Mouse (Mus musculus) embryonic facial prominence, embryonic 15.5 days (tissue): ENCODE measurements around the gene Ppp1r1c. TPM values are rescaled to one million over a fixed set of nuclear protein-coding genes. Genes with fewer than 3 reads are reported as not detected.
A peak's percentile ranks its signal among the peaks of the same experiment; 100 is the strongest.

Source experiments
- ATAC-seq: fragments of 200-750 bp; cut with Nextera tagmentation; 2 replicates; pipeline ENCODE4 v1.8.0; 2017; ENCODE audit warnings: low read depth, moderate TSS enrichment; ENCODE audit not compliant: insufficient number of reproducible peaks, low FRiP score, low TSS enrichment
- H3K27ac ChIP-seq: fragments of 300-500 bp; sonication (generic); replicated peaks from 2 replicates; pipeline ENCODE4 v1.5.1; 2015; ENCODE audit warnings: mild to moderate bottlenecking, inconsistent platforms
- H3K27me3 ChIP-seq: fragments of 300-500 bp; sonication (generic); 2 replicates; pipeline ENCODE4 v1.6.1; 2015; ENCODE audit warnings: inconsistent platforms
- H3K36me3 ChIP-seq: fragments of 300-500 bp; sonication (generic); 2 replicates; pipeline ENCODE4 v1.6.1; 2015; ENCODE audit warnings: mild to moderate bottlenecking, inconsistent platforms
- H3K4me1 ChIP-seq: fragments of 300-500 bp; sonication (generic); 2 replicates; pipeline ENCODE4 v1.6.1; 2015; ENCODE audit warnings: inconsistent platforms
- H3K4me2 ChIP-seq: fragments of 300-500 bp; sonication (generic); replicated peaks from 2 replicates; pipeline ENCODE4 v1.6.1; 2015; ENCODE audit warnings: mild to moderate bottlenecking, inconsistent platforms
- H3K4me3 ChIP-seq: fragments of 300-500 bp; sonication (generic); replicated peaks from 2 replicates; pipeline ENCODE4 v1.5.1; 2015; ENCODE audit warnings: mild to moderate bottlenecking, inconsistent platforms
- H3K9ac ChIP-seq: fragments of 300-500 bp; sonication (generic); 2 replicates; pipeline ENCODE4 v1.6.1; 2015; ENCODE audit warnings: inconsistent platforms
- H3K9me3 ChIP-seq: fragments of 300-500 bp; sonication (generic); replicated peaks from 2 replicates; pipeline ENCODE4 v1.6.1; 2016; ENCODE audit warnings: inconsistent platforms
- WGBS: fragments of 180-500 bp; shearing (Covaris S2); methylation state at CpG from one replicate; pipeline ENCODE4 v1.1.7; 2015; 5-methylcytosine and 5-hydroxymethylcytosine counted together
- polyA plus RNA-seq: library from polyadenylated mRNA; unstranded; fragments of >200 nt; fragmentation: Nextera tagmentation; extraction: Ambion mirVana; gene quantifications from 2 replicates; pipeline ENCODE4 v1.2.1, GENCODE M21; 2015

The Ppp1r1c gene
- polyA plus RNA-seq, 1 experiment from 2014 or later: 0.92 TPM

DNA sequence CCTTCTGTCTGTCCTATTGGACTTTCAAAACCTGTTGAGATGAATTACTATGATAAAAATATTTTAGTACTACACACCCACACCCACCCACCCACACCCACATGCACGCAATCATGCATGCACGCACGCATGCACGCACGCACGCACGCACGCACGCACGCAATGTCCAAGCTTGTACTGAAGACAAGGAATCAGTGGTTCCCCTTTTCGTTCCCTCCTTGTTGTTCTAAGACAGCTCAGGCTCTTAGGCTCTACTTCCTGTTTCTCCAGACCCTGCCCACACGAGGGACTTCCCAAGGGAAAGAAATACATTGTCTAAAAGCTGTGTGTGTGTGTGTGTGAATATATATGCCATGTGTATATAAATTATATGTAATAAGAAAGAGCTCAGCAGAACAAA lies 11.6 kb upstream of the Ppp1r1c start:
- no peaks in the 10 kb centered on the region for H3K36me3 ChIP-seq
- H3K4me2 ChIP-seq: no peak overlapping the region
- WGBS: 83% methylated on average over 12 of the region's 12 CpGs
- ATAC-seq: no peak
- H3K4me1 ChIP-seq: no peaks in the 10 kb centered on the region
- no peak overlapping the region for H3K27ac ChIP-seq
- H3K27me3 ChIP-seq: no peaks in the 10 kb centered on the region
- H3K4me3 ChIP-seq: no peak overlapping the region
- no peak overlapping the region for H3K9ac ChIP-seq
- H3K9me3 ChIP-seq: no peaks in the 10 kb centered on the region

DNA sequence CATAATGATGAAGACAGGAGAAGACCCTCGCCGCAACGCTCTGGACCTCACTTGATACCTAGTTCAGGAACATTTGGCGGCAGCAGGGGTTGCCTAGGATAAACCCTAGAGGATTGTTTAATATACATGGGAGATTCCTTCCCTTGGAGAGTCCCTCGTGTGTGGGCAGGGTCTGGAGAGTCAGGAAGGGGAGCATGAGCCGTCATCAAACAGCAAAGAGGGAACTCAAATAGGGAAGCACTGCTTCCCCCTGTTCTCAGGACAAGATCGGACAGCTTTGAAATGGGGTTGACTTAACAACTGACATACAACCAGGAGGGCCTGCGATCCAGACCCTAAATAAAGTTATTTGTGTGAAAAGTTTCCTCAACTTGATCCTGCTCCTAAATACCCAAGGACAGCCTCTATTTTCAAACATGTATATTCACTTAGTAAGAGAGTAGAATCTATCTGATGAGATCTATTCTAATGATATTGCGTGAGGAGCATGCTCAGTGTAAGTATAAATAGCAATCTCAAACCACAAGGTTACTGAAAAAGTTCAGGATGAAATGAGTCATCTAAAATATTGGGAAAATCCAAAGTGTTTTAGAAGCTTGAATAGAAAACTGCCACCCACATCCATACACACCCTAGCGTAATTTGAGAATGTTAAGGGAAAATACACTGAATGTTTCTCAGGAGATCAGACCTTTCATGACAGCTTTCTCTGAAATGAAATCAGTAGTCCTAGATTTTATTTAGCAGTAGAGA lies 10.9 kb upstream of the Ppp1r1c start:
- H3K4me1 ChIP-seq: no peaks in the 10 kb centered on the region
- no peak overlapping the region for H3K9ac ChIP-seq
- ATAC-seq: no peak
- H3K4me2 ChIP-seq: no peak overlapping the region
- no peaks in the 10 kb centered on the region for H3K27me3 ChIP-seq
- H3K36me3 ChIP-seq: no peaks in the 10 kb centered on the region
- WGBS: 79% methylated on average over 10 of the region's 10 CpGs
- H3K4me3 ChIP-seq: no peak overlapping the region
- no peaks in the 10 kb centered on the region for H3K9me3 ChIP-seq
- H3K27ac ChIP-seq: no peak overlapping the region

DNA sequence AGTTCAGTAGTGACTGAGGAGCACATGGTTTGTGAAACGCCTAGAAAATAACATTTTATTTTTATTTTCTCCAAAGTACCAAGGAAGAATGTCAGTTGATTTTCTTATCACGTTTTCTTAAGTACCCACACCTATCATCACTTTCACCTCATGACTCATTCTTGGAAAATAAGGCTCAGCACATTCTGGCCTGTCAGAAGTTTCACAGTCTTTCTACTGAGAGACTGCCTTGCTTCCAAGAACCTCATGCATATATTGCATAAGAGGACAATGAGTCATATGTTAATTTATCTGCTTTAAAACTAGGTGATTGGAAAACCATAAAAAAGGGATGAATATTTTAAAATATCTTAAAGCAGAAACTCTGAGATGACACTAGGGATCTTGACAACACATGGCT lies 9.4 kb upstream of the Ppp1r1c start:
- WGBS: 54% methylated on average over 2 of the region's 2 CpGs

DNA sequence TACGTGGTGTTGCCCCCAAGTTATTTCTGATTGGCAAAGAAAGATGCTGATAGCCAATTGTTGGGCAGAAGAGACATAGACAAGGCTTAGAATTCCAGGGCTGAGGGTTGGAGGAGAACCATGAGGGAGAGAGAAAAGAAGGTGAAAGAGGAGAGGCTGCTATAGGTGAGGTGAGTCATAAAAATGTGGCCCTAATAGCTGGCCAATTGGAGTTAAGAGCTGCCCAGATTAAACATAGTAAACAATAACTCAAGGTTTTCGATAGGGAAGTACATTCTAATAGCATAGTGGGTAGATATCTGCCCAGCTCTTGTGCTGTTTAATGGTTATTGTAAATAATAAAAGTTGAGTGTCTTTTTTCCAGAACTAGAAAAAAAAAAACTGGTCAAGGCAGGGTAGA lies 2.8 kb upstream of the Ppp1r1c start:
- 87% methylated on average over 2 of the region's 2 CpGs for WGBS
- Histone ChIP-seq H3K36me3 (no peaks in the 10 kb centered on the region), H3K4me1 (no peaks in the 10 kb centered on the region), H3K9me3 (no peaks in the 10 kb centered on the region), H3K9ac (no peak overlapping the region), H3K4me2 (no peak overlapping the region), H3K4me3 (no peak overlapping the region), H3K27me3 (no peaks in the 10 kb centered on the region), H3K27ac (no peak overlapping the region)
- ATAC-seq: no peak

More for the DNA sequence above, 9.4 kb upstream of the Ppp1r1c start:
- Histone ChIP-seq H3K9me3 (no peaks in the 10 kb centered on the region), H3K27ac (0 out of 2 replicates have a peak overlapping the region, but pooled peaks have one; percentile 36), H3K4me2 (no peak overlapping the region), H3K4me3 (no peak overlapping the region), H3K4me1 (no peaks in the 10 kb centered on the region), H3K9ac (no peak overlapping the region), H3K36me3 (no peaks in the 10 kb centered on the region), H3K27me3 (no peaks in the 10 kb centered on the region)
- no peak for ATAC-seq

DNA sequence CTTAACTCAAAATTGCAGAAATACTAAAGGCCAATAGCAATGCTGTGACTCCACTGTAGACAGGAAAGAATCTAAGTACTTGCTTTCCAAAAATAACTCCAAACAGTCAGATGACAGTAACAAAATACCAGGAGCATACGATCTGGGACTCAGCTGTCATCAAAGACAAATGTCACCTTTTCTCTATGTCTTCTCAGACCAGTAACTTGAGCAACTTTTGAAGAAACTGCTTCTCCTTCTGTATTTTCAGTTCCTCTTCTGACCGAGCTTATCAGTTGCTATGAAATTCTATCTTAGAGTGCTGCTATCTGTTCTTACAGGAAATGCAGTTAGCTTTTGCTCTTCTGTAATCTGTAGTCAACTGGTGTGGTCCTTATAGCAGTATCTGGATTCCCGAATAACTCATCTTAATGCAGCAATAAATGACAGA lies 6.1 kb downstream of the Ppp1r1c start:
- Histone ChIP-seq H3K27me3 (no peaks in the 10 kb centered on the region), H3K4me3 (no peak overlapping the region), H3K27ac (no peak overlapping the region), H3K9ac (no peak overlapping the region), H3K36me3 (no peaks in the 10 kb centered on the region), H3K4me2 (no peak overlapping the region), H3K9me3 (no peaks in the 10 kb centered on the region), H3K4me1 (no peaks in the 10 kb centered on the region)
- 52% methylated on average over 3 of the region's 3 CpGs for WGBS
- no peak for ATAC-seq

DNA sequence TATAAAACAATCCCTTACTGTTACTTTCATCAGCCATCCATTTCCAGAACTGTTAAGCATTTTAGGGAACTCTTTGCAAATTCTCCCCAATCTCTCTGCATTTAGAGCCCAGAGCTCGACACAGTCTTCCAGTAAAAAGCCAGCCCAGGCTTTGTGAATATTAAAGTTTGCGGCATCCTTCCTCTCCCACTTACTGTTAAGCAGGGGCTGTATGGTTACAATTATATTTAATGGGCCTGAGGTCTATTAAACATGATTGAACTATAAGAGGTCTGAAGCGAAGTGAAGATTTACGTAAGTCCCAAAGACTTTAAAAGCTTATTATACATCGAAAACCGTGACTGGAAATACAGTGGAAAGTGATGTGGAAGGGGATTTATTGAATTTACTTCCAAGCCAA lies 7.2 kb downstream of the Ppp1r1c start:
- H3K4me1 ChIP-seq: no peaks in the 10 kb centered on the region
- 36% methylated on average over 6 of the region's 6 CpGs for WGBS
- H3K4me3 ChIP-seq: no peak overlapping the region
- no peaks in the 10 kb centered on the region for H3K27me3 ChIP-seq
- H3K9ac ChIP-seq: no peak overlapping the region
- no peak overlapping the region for H3K4me2 ChIP-seq
- no peak overlapping the region for H3K27ac ChIP-seq
- no peak for ATAC-seq
- H3K9me3 ChIP-seq: no peaks in the 10 kb centered on the region
- no peaks in the 10 kb centered on the region for H3K36me3 ChIP-seq

DNA sequence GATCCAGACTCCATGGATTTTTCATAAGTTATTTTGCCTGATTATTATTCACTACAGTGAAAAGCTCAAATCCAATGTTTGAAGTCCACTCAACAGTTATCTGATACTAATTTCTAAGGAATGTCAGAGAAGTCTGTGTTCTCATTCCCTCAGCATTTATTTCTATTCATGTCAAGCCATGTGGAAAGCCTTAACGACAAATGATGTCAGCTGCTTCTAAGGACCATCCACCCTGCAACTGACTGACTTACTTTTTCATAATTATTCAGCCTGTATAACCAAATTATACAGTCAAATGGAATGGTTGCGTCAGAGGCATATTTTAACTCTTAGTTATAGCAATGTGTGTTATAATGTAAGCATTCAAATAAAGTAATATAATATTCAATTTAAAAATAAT lies 8.3 kb downstream of the Ppp1r1c start:
- no peak for ATAC-seq
- no peaks in the 10 kb centered on the region for H3K4me1 ChIP-seq
- no peak overlapping the region for H3K9ac ChIP-seq
- H3K9me3 ChIP-seq: no peaks in the 10 kb centered on the region
- no peak overlapping the region for H3K4me2 ChIP-seq
- H3K36me3 ChIP-seq: no peaks in the 10 kb centered on the region
- H3K4me3 ChIP-seq: no peak overlapping the region
- no peak overlapping the region for H3K27ac ChIP-seq
- no peaks in the 10 kb centered on the region for H3K27me3 ChIP-seq
- WGBS: 26% methylated on average over 2 of the region's 2 CpGs

DNA sequence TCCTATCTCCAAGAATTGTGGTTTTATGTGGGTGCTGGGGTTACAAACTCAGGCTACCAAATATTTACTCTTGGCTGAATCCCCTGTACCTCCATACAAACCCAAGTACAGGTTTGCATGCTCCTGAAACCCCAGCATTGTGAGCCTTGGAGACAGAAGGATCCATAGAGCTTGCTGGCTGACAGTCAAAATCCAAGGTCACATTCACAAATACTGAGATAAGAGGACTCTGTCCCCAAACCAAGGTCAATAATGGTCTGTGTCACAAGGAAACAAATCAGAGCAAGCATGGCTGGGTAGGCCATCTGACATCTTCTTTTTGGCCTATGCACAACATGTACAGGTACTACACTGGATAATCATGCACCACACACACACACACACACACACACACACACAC lies 10.3 kb downstream of the Ppp1r1c start:
- Histone ChIP-seq H3K27ac (no peak overlapping the region), H3K9me3 (no peaks in the 10 kb centered on the region), H3K9ac (no peak overlapping the region), H3K36me3 (no peaks in the 10 kb centered on the region), H3K4me3 (no peak overlapping the region), H3K4me1 (no peaks in the 10 kb centered on the region), H3K4me2 (no peak overlapping the region), H3K27me3 (no peaks in the 10 kb centered on the region)
- ATAC-seq: no peak

DNA sequence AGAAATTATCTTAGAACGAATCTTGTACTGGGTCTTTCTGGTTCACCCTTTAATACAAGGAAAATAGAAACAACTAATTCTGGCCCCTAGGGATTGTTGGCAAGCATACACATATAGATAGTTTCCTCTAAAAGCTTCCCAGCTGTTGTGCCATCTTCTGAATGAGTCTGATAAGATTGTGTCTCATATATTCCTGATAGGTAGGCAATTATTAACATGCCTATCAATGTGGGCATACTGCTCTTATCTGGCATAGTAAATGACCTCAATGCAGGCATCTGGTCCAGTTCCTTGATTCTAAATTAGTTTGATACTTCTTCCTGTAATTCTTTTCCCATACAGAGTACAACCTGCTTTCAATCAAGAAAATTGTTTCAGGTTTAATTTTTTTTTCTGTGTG lies 14.8 kb downstream of the Ppp1r1c start:
- 62% methylated on average over 1 of the region's 1 CpGs for WGBS
- H3K9me3 ChIP-seq: no peaks in the 10 kb centered on the region
- H3K4me1 ChIP-seq: no peaks in the 10 kb centered on the region
- no peak overlapping the region for H3K9ac ChIP-seq
- ATAC-seq: no peak
- H3K36me3 ChIP-seq: no peaks in the 10 kb centered on the region
- no peak overlapping the region for H3K27ac ChIP-seq
- H3K4me2 ChIP-seq: no peak overlapping the region
- no peaks in the 10 kb centered on the region for H3K27me3 ChIP-seq
- no peak overlapping the region for H3K4me3 ChIP-seq

DNA sequence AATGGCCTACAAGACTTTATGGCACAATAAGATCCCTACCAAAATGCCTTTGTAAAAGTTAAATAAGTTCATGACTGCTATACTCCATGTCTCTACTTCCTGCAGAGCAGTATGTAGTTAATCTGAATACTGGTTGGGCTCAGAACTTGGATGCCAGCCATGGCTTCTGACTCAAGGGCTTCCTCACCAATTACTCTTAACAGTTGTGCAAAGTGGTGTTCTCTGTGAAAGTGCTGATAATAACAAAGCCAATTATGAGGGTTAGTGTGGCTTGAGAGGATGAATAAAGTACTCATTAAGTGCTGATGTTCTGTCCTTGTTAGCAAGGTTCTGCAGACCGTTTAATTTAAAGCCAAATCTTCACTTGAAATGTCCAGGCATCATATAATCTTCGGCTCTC lies 31.4 kb downstream of the Ppp1r1c start:
- Histone ChIP-seq H3K36me3 (no peaks in the 10 kb centered on the region), H3K27me3 (no peaks in the 10 kb centered on the region), H3K4me3 (no peak overlapping the region), H3K27ac (no peak overlapping the region), H3K4me2 (no peak overlapping the region), H3K9me3 (no peaks in the 10 kb centered on the region), H3K9ac (no peak overlapping the region), H3K4me1 (no peaks in the 10 kb centered on the region)
- WGBS: 71% methylated on average over 2 of the region's 2 CpGs
- ATAC-seq: no peak

DNA sequence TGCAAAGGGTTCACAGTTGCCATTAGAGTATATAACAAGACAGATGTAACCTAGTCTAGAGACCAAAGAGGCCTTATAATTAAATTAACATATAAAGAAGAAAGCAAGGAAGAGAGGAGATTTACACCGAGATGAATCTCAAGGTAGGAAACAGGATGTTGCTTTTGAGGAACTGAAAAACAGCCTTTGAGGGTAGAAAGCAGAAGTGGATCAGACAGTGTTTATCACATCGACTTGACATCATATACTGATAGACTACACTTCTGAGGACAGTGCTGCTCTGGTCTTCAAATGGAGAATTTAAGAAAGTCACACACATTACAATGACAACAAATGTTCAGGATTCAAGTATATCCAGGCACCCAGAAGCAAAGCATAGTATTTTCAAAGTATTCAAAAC lies 34.4 kb downstream of the Ppp1r1c start:
- Histone ChIP-seq H3K9ac (no peak overlapping the region), H3K27me3 (no peaks in the 10 kb centered on the region), H3K27ac (no peak overlapping the region), H3K36me3 (no peaks in the 10 kb centered on the region), H3K9me3 (no peaks in the 10 kb centered on the region), H3K4me1 (no peaks in the 10 kb centered on the region), H3K4me2 (no peak overlapping the region), H3K4me3 (no peak overlapping the region)
- ATAC-seq: no peak
- 76% methylated on average over 2 of the region's 2 CpGs for whole genome bisulfite sequencing

DNA sequence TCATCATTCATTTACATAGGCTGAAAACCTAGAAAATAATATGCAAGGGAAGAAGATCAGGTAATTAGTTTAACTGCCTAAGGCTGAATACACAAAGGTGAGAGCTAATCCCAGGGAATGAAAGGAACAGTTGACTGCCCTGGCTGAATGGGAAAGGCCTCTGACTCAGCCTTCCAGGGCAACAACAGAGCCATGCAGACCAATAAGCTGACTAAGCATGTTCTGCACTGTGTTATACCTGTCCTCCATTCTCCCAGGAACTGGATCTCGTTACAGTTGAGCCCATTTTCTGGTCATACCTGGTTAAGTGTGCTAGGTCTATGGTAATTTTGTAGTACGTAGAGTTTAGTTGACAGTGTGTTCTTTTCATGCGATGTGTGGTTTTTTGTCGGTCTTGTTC lies 36.6 kb downstream of the Ppp1r1c start:
- ATAC-seq: no peak
- WGBS: 93% methylated on average over 4 of the region's 4 CpGs

More for the DNA sequence above, 36.6 kb downstream of the Ppp1r1c start:
- H3K27me3 ChIP-seq: no peaks in the 10 kb centered on the region
- H3K4me3 ChIP-seq: no peak overlapping the region
- H3K9ac ChIP-seq: no peak overlapping the region
- no peak overlapping the region for H3K27ac ChIP-seq
- no peaks in the 10 kb centered on the region for H3K36me3 ChIP-seq
- H3K4me2 ChIP-seq: no peak overlapping the region
- no peaks in the 10 kb centered on the region for H3K9me3 ChIP-seq
- H3K4me1 ChIP-seq: no peaks in the 10 kb centered on the region
